Mouse (Mus musculus) kidney, postnatal 36 days (tissue): ENCODE measurements at regions not wholly inside any gene's neighbourhood (a gene's known extent, or its start where the extent isn't known, plus 50 kb on each side); places are given as distances from the start of the nearest gene placed in this dataset.

Source experiments
- DNase-seq, 2 experiments: peaks; one replicate each; pipeline ENCODE4 v3.0.0; 2021 to 2022; ENCODE audit warnings: mixed read lengths in 2 of 2

DNA sequence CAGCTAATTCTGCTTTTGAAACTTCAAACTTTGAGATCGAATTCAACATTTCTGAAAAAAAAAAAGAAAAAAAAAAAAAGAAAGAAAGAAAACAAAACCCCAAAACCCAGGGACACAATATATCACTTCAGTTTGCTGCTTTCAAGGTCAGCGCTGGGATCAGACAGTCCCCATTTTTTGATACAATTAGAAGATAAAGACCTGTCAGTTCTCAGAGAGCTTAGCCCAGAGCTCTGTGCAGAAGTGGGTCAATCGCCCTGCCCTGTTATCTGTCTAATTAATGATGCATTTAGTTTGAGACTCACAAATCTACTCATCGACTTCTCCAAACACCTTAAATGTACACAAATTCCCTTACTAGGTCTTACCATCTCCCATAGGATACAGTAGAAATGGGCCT lies 249.2 kb downstream of the Ptprc start:
- no peak for DNase-seq

- DNase-seq: no peak
Observed at GRCm38 (mm10) chr1:137924156-137924555, 251.4 kb downstream of the Ptprc start.

- DNase-seq: no peak
Observed at GRCm38 (mm10) chr1:137923705-137924104, 251.8 kb downstream of the Ptprc start.

- no peak for DNase-seq
Observed at GRCm38 (mm10) chr1:137922769-137923168, 252.7 kb downstream of the Ptprc start.

- DNase-seq: no peak
Observed at GRCm38 (mm10) chr1:137921592-137921991, 253.9 kb downstream of the Ptprc start.

DNA sequence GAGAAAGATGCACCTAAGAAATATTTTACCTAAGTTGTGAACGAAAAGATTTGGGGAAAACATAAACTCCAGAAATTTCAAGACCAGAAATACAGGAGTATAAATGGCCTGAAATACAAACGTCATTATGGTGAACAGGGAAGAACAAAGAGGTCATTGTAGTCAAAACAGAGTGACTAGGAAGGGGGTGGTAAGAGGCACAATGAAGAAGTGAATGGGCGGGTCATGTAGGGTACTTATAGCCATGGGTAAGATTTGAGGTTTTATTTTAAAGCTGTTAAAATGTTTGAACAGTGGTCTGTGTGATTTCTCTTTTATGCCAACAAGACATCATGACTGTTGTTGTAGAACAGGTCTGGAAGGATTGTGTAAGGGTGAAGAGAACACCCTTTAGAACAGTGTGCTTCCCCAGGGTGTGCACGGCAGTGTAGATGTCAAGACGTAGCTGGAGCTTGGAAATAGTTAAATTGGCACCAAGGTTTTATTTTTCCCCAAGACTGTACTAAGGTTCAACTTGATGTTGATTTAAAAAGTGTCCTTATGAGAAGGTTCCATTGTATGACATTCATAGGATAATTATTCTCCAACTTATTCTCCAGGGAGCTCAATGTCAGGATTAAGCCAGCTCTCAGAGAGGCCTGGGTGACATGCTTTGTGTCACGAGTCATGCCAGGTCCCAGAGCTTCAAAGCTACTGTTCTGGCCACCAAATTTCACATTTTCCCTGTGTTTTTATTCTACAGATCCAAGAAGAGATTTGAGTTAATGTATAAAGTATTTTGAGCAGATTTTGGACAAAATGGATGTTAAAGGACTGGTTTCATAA lies 255.6 kb downstream of the Ptprc start:
- no peak for DNase-seq

DNA sequence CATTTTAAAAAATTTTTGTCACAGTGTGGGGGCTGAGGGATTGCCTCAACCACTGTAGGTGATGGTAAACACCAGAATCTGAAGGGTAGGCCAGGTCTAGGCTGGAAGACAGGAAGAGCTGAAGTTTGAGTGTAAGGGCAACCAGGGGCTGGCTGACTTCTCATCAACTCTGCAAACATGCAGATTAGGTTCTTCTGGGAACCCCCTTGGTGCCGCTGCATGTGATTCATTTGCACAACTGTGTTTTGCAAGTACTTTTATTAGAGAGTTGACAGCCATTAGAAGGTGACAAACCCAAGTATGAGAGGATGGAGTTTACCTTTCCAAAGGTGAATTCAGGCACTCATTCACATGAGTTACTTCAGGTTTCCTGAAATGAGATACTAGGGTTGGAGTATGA lies 258.1 kb downstream of the Ptprc start:
- DNase-seq: no peak

- peak; percentile 64 to 65 for DNase-seq
Observed at GRCm38 (mm10) chr1:137906883-137907282, 268.6 kb downstream of the Ptprc start.

DNA sequence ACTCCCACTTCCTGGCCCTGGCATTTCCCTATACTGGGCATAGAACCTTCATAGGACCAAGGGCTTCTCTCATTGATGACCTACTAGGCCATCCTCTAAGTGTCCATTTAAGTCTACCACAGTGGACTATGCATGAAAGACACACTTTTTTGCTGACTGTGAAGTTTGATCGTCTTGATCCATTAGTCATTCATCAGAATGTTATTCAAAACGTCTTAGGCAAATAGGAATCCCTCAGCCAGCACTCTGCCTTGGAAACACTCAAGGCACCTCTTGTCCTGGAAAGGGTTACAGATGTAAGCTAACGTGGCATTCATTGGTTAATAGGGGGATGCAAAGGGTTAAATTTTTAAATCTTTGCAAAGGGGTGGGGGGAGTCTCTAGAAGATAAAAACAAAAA lies 269.0 kb downstream of the Ptprc start:
- no peak for DNase-seq

- DNase-seq: no peak
Observed at GRCm38 (mm10) chr1:137905566-137905965, 269.9 kb downstream of the Ptprc start.

DNA sequence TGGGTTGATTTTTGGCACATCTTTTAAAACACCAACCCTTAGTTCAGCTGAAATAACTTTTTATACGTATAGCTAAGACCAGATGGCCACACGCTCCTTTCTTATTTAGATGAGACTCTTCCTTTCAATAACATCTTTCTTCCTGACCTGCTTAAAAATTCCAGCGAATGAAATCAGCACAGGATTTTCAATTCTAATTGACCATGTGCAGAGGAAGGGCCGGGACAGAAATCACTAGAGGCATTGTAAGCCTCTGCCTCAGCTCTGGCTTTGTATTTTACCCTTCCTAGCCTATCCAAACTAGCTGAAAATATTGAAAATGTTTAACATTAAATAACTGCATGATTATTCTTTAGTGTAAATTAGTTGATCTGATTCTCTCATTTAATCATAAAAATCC lies 272.2 kb downstream of the Ptprc start:
- no peak for DNase-seq

GRCm38 (mm10) chr1:137902859-137903258 lies 272.6 kb downstream of the Ptprc start:
- no peak for DNase-seq

DNA sequence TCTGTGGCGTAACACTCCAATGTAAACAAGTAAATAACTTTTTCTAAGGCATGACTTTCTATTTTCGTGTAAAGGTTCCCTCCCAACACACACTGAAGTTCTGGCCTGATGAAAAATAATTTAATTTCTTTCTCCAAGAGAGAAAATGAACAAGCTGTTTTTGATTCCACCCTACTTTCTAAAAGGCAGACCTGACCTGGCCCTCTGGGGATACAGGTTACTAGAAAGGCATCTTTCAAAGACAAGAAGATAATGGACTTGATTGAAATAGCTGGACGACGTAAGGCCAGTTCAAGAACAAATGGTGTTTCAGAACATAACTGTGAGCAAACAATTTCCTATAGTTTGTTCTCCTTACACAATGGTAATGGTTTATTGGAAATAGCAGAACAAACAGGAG lies 273.5 kb downstream of the Ptprc start:
- DNase-seq: no peak

GRCm38 (mm10) chr1:137901211-137901610 lies 274.3 kb downstream of the Ptprc start:
- no peak for DNase-seq

DNA sequence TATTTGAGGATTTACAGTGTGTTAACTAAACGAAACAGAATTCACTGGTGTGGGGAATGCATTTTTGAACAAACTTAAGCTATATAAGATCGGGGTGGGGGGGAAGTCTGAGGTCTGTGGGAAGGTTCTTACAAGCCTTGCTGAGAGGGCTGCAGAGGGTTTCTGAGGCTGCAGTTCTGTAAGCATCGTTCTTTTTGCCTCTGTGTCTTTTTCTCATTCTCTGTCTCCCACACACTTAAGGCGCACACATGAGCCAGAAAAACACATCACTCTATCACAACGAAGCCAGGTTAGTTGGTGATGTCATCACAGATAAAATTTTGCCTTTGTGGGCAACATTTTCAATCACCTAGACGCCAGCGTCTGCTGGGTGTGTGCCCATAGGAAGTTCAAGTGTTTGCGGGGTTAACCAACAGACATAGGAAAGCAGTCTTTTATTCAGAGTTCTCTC lies 274.9 kb downstream of the Ptprc start:
- DNase-seq: peak in 1 of 2 experiments; percentile 23

- DNase-seq: peak; percentile 17 to 50
Observed at GRCm38 (mm10) chr1:137899916-137900601, 275.4 kb downstream of the Ptprc start.

GRCm38 (mm10) chr1:137899305-137899704 lies 276.2 kb downstream of the Ptprc start:
- peak in 1 of 2 experiments; percentile 26 for DNase-seq

DNA sequence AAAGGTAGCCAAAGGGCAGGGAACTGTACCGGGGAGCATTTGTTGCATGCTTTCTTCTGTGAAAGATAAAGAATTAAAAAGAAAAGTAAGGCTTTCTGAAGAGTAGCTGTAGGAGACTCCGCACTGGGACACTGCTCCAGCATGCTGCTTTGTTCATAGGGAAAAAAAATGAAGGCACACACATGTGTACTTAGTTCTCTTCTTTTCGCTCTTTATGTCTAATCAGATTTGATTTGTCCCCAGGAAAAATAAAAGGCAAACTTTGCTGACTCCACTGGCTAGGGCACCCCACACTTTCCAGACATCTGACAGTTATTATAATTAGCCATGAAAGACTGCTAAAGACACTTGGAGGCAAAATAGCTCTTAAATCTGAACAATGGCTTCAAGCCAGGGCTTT lies 276.6 kb downstream of the Ptprc start:
- DNase-seq: peak in 1 of 2 experiments; percentile 32

- DNase-seq: peak; percentile 85 to 90
Observed at GRCm38 (mm10) chr1:137898397-137898796, 277.1 kb downstream of the Ptprc start.

- no peak for DNase-seq
Observed at GRCm38 (mm10) chr1:137881656-137882055, 293.9 kb downstream of the Ptprc start.

- DNase-seq: no peak
Observed at GRCm38 (mm10) chr1:137874361-137874760, 301.1 kb downstream of the Ptprc start.

GRCm38 (mm10) chr1:137873628-137874027 lies 301.9 kb downstream of the Ptprc start:
- no peak for DNase-seq

DNA sequence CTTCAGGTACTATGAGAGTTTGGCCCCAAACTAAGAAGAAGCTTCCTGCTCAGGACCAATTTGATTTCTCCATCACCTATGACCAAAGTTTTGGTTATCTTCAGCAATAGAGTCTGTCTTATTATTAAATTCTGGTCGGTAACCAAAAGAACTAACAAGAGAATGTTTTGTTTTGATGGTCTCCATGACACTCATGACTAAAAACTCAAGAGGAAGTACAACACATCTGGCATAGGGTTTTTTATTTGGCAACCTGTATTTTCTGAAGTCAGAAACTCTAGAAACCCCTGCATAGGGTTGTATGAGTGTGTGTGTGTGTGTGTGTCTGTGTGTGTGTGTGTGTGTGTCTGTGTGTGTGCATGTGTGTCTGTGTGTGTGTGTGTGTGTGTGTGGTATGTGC lies 310.5 kb downstream of the Ptprc start:
- DNase-seq: no peak

DNA sequence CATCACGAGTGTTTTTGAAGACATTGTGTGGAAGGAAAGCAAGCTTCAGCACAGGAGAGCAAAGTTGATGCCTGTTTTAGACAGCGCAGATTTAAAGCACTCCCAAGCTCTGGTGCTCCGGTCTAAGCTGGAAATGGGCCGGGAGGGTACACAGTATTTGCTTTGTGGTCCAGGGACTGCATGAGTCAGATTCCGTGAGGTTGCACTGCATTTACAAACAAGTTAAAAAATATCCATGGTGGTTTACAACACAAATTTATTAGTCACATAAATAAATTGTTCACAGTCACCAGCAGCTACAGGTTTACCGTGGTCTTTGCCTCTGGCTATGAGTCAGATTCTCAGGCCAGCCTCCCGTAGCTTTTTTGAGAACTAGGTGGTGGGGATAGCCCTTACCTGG lies 312.0 kb downstream of the Ptprc start:
- no peak for DNase-seq
